Mouse (Mus musculus) midbrain, embryonic 16.5 days (tissue): ENCODE measurements at regions not wholly inside any gene's neighbourhood (a gene's known extent, or its start where the extent isn't known, plus 50 kb on each side); places are given as distances from the start of the nearest gene placed in this dataset.

Experiments
- ATAC-seq: fragments of 200-750 bp; cut with Nextera tagmentation; 2 replicates; pipeline ENCODE4 v1.8.0; 2017; ENCODE audit warnings: moderate TSS enrichment
- H3K27ac ChIP-seq: fragments of 300-500 bp; sonication (generic); 2 replicates; pipeline ENCODE4 v1.5.1; 2014; ENCODE audit warnings: mild to moderate bottlenecking, low read length, mixed read lengths
- H3K27me3 ChIP-seq: fragments of 300-500 bp; sonication (generic); 2 replicates; pipeline ENCODE4 v1.6.1; 2014; ENCODE audit warnings: low read depth, low read length, mixed read lengths; ENCODE audit not compliant: control insufficient read depth, insufficient read depth
- H3K36me3 ChIP-seq: fragments of 300-500 bp; sonication (generic); 2 replicates; pipeline ENCODE4 v1.6.1; 2014; ENCODE audit warnings: mild to moderate bottlenecking, low read length, moderate library complexity, mixed read lengths; ENCODE audit not compliant: control insufficient read depth, insufficient read depth
- H3K4me1 ChIP-seq: fragments of 300-500 bp; sonication (generic); 2 replicates; pipeline ENCODE4 v1.6.1; 2014; ENCODE audit warnings: mild to moderate bottlenecking, low read length, mixed read lengths; ENCODE audit not compliant: control insufficient read depth, insufficient read depth
- H3K4me2 ChIP-seq: fragments of 300-500 bp; sonication (generic); 2 replicates; pipeline ENCODE4 v1.6.1; 2014; ENCODE audit warnings: mild to moderate bottlenecking, low read length, mixed read lengths
- H3K4me3 ChIP-seq: fragments of 300-500 bp; sonication (generic); 2 replicates; pipeline ENCODE4 v1.5.1; 2014; ENCODE audit warnings: low read depth, mild to moderate bottlenecking, low read length, moderate library complexity, mixed read lengths
- H3K9ac ChIP-seq: fragments of 300-500 bp; sonication (generic); 2 replicates; pipeline ENCODE4 v1.6.1; 2014; ENCODE audit warnings: low read depth, low read length, mixed read lengths
- H3K9me3 ChIP-seq: fragments of 300-500 bp; sonication (generic); replicated peaks from 2 replicates; pipeline ENCODE4 v1.6.1; 2014; ENCODE audit warnings: mild to moderate bottlenecking, low read length, mixed read lengths; ENCODE audit not compliant: control insufficient read depth, poor library complexity, severe bottlenecking
- WGBS: fragments of 180-500 bp; shearing (Covaris S2); extraction: QIAGEN DNeasy Blood & Tissue Kit; methylation state at CpG from one replicate; pipeline ENCODE4 v1.1.7; 2014; 5-methylcytosine and 5-hydroxymethylcytosine counted together

DNA sequence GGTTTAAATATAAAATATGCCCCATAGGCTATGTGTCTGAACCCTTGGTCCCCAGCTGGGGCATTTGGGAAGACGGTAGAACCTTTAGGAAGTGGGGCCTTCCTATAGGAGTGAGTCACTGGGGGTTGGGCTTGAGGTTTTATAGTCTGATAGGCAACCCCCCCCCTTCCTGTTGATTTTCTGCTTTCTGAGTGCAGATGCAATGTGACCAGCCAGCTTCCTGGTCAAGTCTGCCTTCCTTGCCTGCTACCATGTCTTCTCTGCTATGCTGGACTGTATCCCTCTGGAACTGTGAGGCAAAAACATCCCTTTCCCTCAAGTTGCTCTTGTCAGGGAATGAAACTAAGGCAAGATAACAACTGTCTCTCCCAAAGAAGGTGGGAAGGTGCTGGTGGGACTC is 122.4 kb upstream of the Mvb12b start:
- Histone ChIP-seq H3K27ac (no peak overlapping the region), H3K9me3 (no peaks in the 10 kb centered on the region), H3K4me1 (peaks cover 5% of the 10 kb centered on the region), H3K4me3 (no peak overlapping the region), H3K27me3 (no peaks in the 10 kb centered on the region), H3K9ac (no peak overlapping the region), H3K4me2 (no peak overlapping the region), H3K36me3 (no peaks in the 10 kb centered on the region)
- ATAC-seq, result no peak
- WGBS, result 67% methylated on average over 1 of the region's 1 CpGs

DNA sequence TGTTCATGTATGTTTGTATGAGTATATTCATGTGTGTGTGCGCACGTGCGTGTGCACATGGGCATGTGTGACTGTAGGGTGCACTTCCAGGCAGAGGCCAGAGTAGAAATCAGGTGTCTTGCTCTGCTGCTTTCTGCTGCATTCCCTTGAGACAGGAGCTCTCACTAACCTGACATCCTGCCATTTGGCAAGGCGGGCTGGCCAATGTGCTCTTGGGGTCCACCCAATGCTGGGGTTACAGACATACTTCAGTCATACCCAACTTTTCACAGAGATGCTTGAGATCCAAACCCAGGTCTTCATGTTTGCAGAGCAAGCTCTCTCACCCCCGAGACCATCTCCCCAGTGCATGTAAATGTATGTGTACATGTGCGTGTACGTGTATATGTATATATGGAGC is 120.2 kb upstream of the Mvb12b start:
- no peaks in the 10 kb centered on the region for H3K36me3 ChIP-seq
- WGBS, result 97% methylated on average over 7 of the region's 7 CpGs
- H3K27ac ChIP-seq, result no peak overlapping the region
- no peak overlapping the region for H3K4me3 ChIP-seq
- H3K9ac ChIP-seq, result no peak overlapping the region
- ATAC-seq, result no peak
- H3K4me2 ChIP-seq, result no peak overlapping the region
- H3K9me3 ChIP-seq, result no peaks in the 10 kb centered on the region
- H3K27me3 ChIP-seq, result no peaks in the 10 kb centered on the region
- H3K4me1 ChIP-seq, result no peaks in the 10 kb centered on the region

DNA sequence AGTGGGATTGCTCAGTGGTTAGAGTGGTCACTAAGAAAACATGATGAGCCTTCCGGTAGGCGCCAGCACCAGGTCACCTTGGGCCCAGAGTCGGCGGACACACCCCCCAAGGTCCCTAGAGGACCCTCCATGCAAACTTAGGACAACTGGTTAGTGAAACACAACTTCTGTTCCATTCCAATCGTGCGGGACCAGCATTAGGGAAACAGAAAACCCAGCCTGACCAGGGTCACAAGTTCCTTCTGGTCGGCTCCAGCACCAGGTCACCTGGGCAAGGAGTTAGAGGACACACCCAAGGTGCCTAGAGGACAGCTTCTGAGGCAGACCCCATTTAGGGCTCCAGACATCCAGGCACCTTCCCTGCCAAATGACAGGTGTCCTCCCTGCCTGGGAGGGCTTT is 109.4 kb upstream of the Mvb12b start:
- no peaks in the 10 kb centered on the region for H3K27me3 ChIP-seq
- no peaks in the 10 kb centered on the region for H3K36me3 ChIP-seq
- ATAC-seq, result no peak
- H3K27ac ChIP-seq, result no peak overlapping the region
- WGBS, result 96% methylated on average over 7 of the region's 7 CpGs
- H3K9me3 ChIP-seq, result 0 out of 2 replicates have a peak, but pooled peaks cover 2% of the 10 kb centered on the region
- H3K4me3 ChIP-seq, result no peak overlapping the region
- no peaks in the 10 kb centered on the region for H3K4me1 ChIP-seq
- no peak overlapping the region for H3K9ac ChIP-seq
- no peak overlapping the region for H3K4me2 ChIP-seq

- WGBS, result 100% methylated on average over 2 of the region's 2 CpGs
Observed at GRCm38 (mm10) chr2:33996331-33996730, 108.6 kb upstream of the Mvb12b start.

DNA sequence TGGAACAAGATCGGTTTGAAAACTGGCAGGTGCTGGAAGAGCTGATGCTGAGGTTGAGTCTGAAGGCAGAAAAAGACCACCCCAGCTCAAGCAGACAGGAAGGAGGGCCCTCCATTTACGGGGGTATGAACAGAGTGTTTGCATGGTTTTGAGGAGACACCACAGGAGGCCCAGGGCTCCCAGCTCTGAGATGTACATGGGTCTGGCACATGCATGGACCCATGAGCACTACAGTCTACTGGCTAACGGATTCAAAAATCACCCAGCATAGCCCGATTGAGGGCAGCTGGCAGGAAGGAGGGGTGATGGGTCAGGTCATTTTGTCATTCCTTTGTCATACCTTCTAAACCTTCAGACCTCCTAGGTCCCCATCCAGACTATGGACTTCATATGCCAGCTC is 103.6 kb upstream of the Mvb12b start:
- 79% methylated on average over 4 of the region's 4 CpGs for WGBS

More at GRCm38 (mm10) chr2:33996331-33996730, 108.6 kb upstream of the Mvb12b start:
- no peak for ATAC-seq
- Histone ChIP-seq H3K9ac (no peak overlapping the region), H3K27ac (no peak overlapping the region), H3K27me3 (no peaks in the 10 kb centered on the region), H3K4me1 (no peaks in the 10 kb centered on the region), H3K9me3 (0 out of 2 replicates have a peak, but pooled peaks cover 2% of the 10 kb centered on the region), H3K4me3 (no peak overlapping the region), H3K36me3 (no peaks in the 10 kb centered on the region), H3K4me2 (no peak overlapping the region)

DNA sequence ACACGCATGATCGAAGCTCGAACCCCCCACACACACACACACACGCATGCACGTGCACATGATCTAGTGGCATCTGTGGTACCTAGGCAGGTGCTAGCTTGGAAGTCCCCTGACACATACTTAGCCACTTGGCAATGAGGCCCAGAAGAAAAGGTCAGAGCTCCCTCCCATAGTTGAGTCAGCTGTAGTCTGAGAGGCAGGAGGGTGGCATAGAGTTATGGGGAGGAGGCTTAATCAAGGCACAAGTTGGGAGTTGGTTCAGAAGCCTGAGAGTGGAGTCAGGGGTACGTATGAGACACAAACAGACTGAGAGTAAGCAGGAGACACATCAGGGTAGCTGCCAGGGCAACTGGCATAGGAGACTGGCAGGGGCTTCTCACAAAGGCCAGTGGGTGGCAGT is 103.0 kb upstream of the Mvb12b start:
- no peak overlapping the region for H3K9ac ChIP-seq
- H3K9me3 ChIP-seq, result 0 out of 2 replicates have a peak, but pooled peaks cover 2% of the 10 kb centered on the region
- H3K27me3 ChIP-seq, result no peaks in the 10 kb centered on the region
- no peaks in the 10 kb centered on the region for H3K36me3 ChIP-seq
- no peak for ATAC-seq
- 92% methylated on average over 6 of the region's 6 CpGs for WGBS
- H3K4me3 ChIP-seq, result no peak overlapping the region
- H3K27ac ChIP-seq, result no peak overlapping the region
- H3K4me2 ChIP-seq, result no peak overlapping the region
- peaks cover 16% of the 10 kb centered on the region for H3K4me1 ChIP-seq

More for the DNA sequence above, 103.6 kb upstream of the Mvb12b start:
- no peak overlapping the region for H3K9ac ChIP-seq
- 0 out of 2 replicates have a peak, but pooled peaks cover 2% of the 10 kb centered on the region for H3K9me3 ChIP-seq
- no peaks in the 10 kb centered on the region for H3K27me3 ChIP-seq
- H3K4me2 ChIP-seq, result no peak overlapping the region
- peaks cover 16% of the 10 kb centered on the region for H3K4me1 ChIP-seq
- no peak overlapping the region for H3K4me3 ChIP-seq
- ATAC-seq, result no peak
- H3K27ac ChIP-seq, result no peak overlapping the region
- no peaks in the 10 kb centered on the region for H3K36me3 ChIP-seq

- no peaks in the 10 kb centered on the region for H3K9me3 ChIP-seq
- H3K27me3 ChIP-seq, result no peaks in the 10 kb centered on the region
- H3K4me2 ChIP-seq, result no peak overlapping the region
- H3K4me3 ChIP-seq, result no peak overlapping the region
- ATAC-seq, result 0 out of 2 replicates have a peak, but pooled peaks have one; percentile 31
- WGBS, result 48% methylated on average over 12 of the region's 12 CpGs
- peaks cover 16% of the 10 kb centered on the region for H3K4me1 ChIP-seq
- no peak overlapping the region; the same call in 1 of the 2 replicates for H3K9ac ChIP-seq
- H3K36me3 ChIP-seq, result no peaks in the 10 kb centered on the region
- H3K27ac ChIP-seq, result peak overlapping the region; percentile 24
Observed at GRCm38 (mm10) chr2:33989555-33990370, 102.0 kb upstream of the Mvb12b start.

- 20% methylated on average over 4 of the region's 4 CpGs for WGBS
- no peaks in the 10 kb centered on the region; the same call in 1 of the 2 replicates for H3K27me3 ChIP-seq
- H3K36me3 ChIP-seq, result no peaks in the 10 kb centered on the region
- H3K4me3 ChIP-seq, result no peak overlapping the region
- no peaks in the 10 kb centered on the region for H3K9me3 ChIP-seq
- peaks cover 25% of the 10 kb centered on the region for H3K4me1 ChIP-seq
- peak overlapping the region; percentile 43 for H3K4me2 ChIP-seq
- peak; percentile 41; the same call in 1 of the 2 replicates for ATAC-seq
- no peak overlapping the region for H3K9ac ChIP-seq
- no peak overlapping the region for H3K27ac ChIP-seq
Observed at GRCm38 (mm10) chr2:33986420-33986819, 98.7 kb upstream of the Mvb12b start.

DNA sequence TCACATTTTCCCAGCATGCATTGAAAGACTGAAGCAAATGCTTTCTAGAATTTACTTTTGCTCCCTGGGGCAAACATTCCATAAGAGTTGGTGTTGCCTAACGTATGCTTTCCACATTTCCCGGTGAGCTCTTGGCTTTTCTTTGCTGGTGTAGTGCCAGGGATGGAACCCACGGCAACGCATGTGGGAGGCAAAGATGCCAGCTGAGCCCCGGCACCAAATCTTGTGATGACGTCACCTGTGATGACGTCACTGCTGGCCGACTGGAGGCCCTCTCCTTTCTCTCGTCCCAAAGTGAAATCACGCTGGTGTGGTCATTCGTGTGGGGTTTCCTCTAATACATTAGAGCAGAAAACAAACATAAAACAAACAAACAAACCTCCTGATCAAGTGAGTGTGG is 97.6 kb upstream of the Mvb12b start:
- H3K9me3 ChIP-seq, result no peaks in the 10 kb centered on the region
- 79% methylated on average over 11 of the region's 11 CpGs for WGBS

More for the DNA sequence above, 97.6 kb upstream of the Mvb12b start:
- no peak overlapping the region for H3K27ac ChIP-seq
- H3K4me3 ChIP-seq, result no peak overlapping the region
- no peak overlapping the region for H3K9ac ChIP-seq
- H3K4me1 ChIP-seq, result peaks cover 19% of the 10 kb centered on the region
- H3K27me3 ChIP-seq, result no peaks in the 10 kb centered on the region; the same call in 1 of the 2 replicates
- H3K36me3 ChIP-seq, result no peaks in the 10 kb centered on the region
- ATAC-seq, result no peak
- H3K4me2 ChIP-seq, result no peak overlapping the region
